Mouse (Mus musculus) erythroblast, embryonic 14.5 days (primary cell): ENCODE measurements around the gene Gad1.

Experiments used
- GATA1 ChIP-seq: IDR thresholded peaks from 2 replicates; pipeline ENCODE4 v1.6.1; 2012; ENCODE audit warnings: low read length, inconsistent platforms, mixed read lengths
- TAL1 ChIP-seq: IDR thresholded peaks from 3 replicates; pipeline ENCODE4 v1.6.1; 2012; ENCODE audit warnings: low read length, inconsistent platforms, mixed read lengths

DNA sequence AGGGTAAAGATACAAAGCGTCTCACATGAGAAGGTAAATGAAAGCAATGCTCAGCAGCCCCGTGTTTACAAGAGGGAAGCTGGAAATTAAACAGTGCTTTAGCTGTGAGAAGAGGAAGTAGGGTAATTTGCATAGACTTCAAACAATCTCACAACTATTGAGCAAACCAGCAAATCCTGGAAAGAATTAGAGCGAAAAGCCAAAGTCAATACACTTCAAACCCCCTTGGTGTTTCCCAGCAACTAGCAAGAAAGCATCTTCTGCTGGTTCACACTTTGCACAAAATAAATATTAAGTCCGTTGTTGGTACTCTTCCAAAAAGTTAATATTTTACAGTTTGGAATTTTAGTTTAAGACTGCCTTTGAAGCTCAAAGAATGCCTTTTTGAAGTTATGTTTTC is 47.0 kb upstream of the Gad1 start:
- TF ChIP-seq GATA1: no peak
- TF ChIP-seq TAL1: no peak
